Mouse (Mus musculus) neural tube, embryonic 13.5 days (tissue): ENCODE data around the gene Kif2a. TPM values are rescaled to one million over a fixed set of nuclear protein-coding genes. Genes with fewer than 3 reads are reported as not detected.
"Not testable (repeated sequence)": the region's sequence is repeated elsewhere in the genome, so short reads cannot be mapped to it uniquely, and the experiment has no call there.

Experiments used
- ATAC-seq: fragments of 200-750 bp; cut with Nextera tagmentation; 2 replicates; pipeline ENCODE4 v1.8.0; 2017; ENCODE audit warnings: low read depth, mild to moderate bottlenecking, moderate TSS enrichment, moderate library complexity
- H3K27ac ChIP-seq: fragments of 300-500 bp; sonication (generic); replicated peaks from 2 replicates; pipeline ENCODE4 v1.5.1; 2015; ENCODE audit warnings: moderate library complexity, mild to moderate bottlenecking, inconsistent platforms
- H3K27me3 ChIP-seq: fragments of 300-500 bp; sonication (generic); 2 replicates; pipeline ENCODE4 v1.6.1; 2015; ENCODE audit warnings: mild to moderate bottlenecking, inconsistent platforms
- H3K36me3 ChIP-seq: fragments of 300-500 bp; sonication (generic); 2 replicates; pipeline ENCODE4 v1.6.1; 2015; ENCODE audit warnings: mild to moderate bottlenecking, inconsistent platforms
- H3K4me1 ChIP-seq: fragments of 300-500 bp; sonication (generic); replicated peaks from 2 replicates; pipeline ENCODE4 v1.6.1; 2015; ENCODE audit warnings: inconsistent platforms
- H3K4me2 ChIP-seq: fragments of 300-500 bp; sonication (generic); 2 replicates; pipeline ENCODE4 v1.6.1; 2015; ENCODE audit warnings: inconsistent platforms, mild to moderate bottlenecking, moderate library complexity
- H3K4me3 ChIP-seq: fragments of 300-500 bp; sonication (generic); 2 replicates; pipeline ENCODE4 v1.5.1; 2015; ENCODE audit warnings: mild to moderate bottlenecking, inconsistent platforms
- H3K9ac ChIP-seq: fragments of 300-500 bp; sonication (generic); 2 replicates; pipeline ENCODE4 v1.6.1; 2015; ENCODE audit warnings: moderate library complexity, mild to moderate bottlenecking, inconsistent platforms
- H3K9me3 ChIP-seq: fragments of 300-500 bp; sonication (generic); 2 replicates; pipeline ENCODE4 v1.6.1; 2016; ENCODE audit warnings: inconsistent platforms
- WGBS: fragments of 180-500 bp; shearing (Covaris S2); methylation state at CpG from one replicate; pipeline ENCODE4 v1.1.7; 2015; 5-methylcytosine and 5-hydroxymethylcytosine counted together
- polyA plus RNA-seq: library from polyadenylated mRNA; unstranded; fragments of >200 nt; fragmentation: Nextera tagmentation; extraction: Ambion mirVana; gene quantifications from 2 replicates; pipeline ENCODE4 v1.2.1, GENCODE M21; 2015

Kif2a gene
- polyA plus RNA-seq, 1 experiment from 2014 or later = 57.3 TPM

GRCm38 (mm10) chr13:106946594-106947540 lies 75.1 kb downstream of the Kif2a start, which contains the start of gene Dimt1:
Gene Dimt1 (plus strand): TSS chr13:106947127.
- WGBS = 1% methylated on average over 68 of the region's 68 CpGs
- peaks cover 22% of the 10 kb centered on the region for H3K36me3 ChIP-seq
- H3K9ac ChIP-seq = peak within 1 kb of the TSS; percentile 87
- peak within 1 kb of the TSS; percentile 82 for H3K27ac ChIP-seq
- no peaks in the 10 kb centered on the region for H3K9me3 ChIP-seq
- no peaks in the 10 kb centered on the region for H3K27me3 ChIP-seq
- peak; percentile 99 for ATAC-seq
- peak within 1 kb of the TSS; percentile 94 for H3K4me3 ChIP-seq
- H3K4me1 ChIP-seq = peaks cover 20% of the 10 kb centered on the region
- peak within 1 kb of the TSS; percentile 61 for H3K4me2 ChIP-seq

- Histone ChIP-seq H3K4me3 (no peak overlapping the region), H3K27ac (no peak overlapping the region), H3K4me1 (peaks cover 20% of the 10 kb centered on the region), H3K27me3 (no peaks in the 10 kb centered on the region), H3K9me3 (no peaks in the 10 kb centered on the region), H3K9ac (no peak overlapping the region), H3K4me2 (no peak overlapping the region), H3K36me3 (peaks cover 13% of the 10 kb centered on the region)
- ATAC-seq = no peak
- 84% methylated on average over 9 of the region's 9 CpGs for WGBS
These were observed 76.4 kb downstream of the Kif2a start for GRCm38 (mm10) chr13:106945518-106945917.

- H3K27me3 ChIP-seq = no peaks in the 10 kb centered on the region
- H3K4me3 ChIP-seq = no peak overlapping the region
- no peak overlapping the region for H3K9ac ChIP-seq
- H3K4me1 ChIP-seq = peaks cover 3% of the 10 kb centered on the region
- H3K9me3 ChIP-seq = no peaks in the 10 kb centered on the region
- no peak overlapping the region for H3K4me2 ChIP-seq
- no peak overlapping the region for H3K27ac ChIP-seq
- no peak for ATAC-seq
- 87% methylated on average over 1 of the region's 1 CpGs for WGBS
- H3K36me3 ChIP-seq = no peaks in the 10 kb centered on the region
These were observed 79.2 kb downstream of the Kif2a start for GRCm38 (mm10) chr13:106942721-106943120.

GRCm38 (mm10) chr13:106941211-106941976 lies 80.5 kb downstream of the Kif2a start:
- Histone ChIP-seq H3K4me3 (no peak overlapping the region), H3K36me3 (no peaks in the 10 kb centered on the region), H3K27me3 (no peaks in the 10 kb centered on the region), H3K4me1 (no peaks in the 10 kb centered on the region), H3K9me3 (no peaks in the 10 kb centered on the region), H3K4me2 (no peak overlapping the region), H3K9ac (no peak overlapping the region), H3K27ac (no peak overlapping the region)
- 30% methylated on average over 7 of the region's 7 CpGs for WGBS
- ATAC-seq = no peak

- WGBS = 29% methylated on average over 7 of the region's 7 CpGs
- ATAC-seq = no peak
- Histone ChIP-seq H3K4me2 (peak overlapping the region; percentile 62), H3K9me3 (no peaks in the 10 kb centered on the region), H3K4me3 (peak overlapping the region; percentile 86), H3K4me1 (peaks cover 18% of the 10 kb centered on the region), H3K9ac (no peak overlapping the region), H3K27ac (no peak overlapping the region), H3K36me3 (no peaks in the 10 kb centered on the region), H3K27me3 (no peaks in the 10 kb centered on the region)
These were observed 84.8 kb downstream of the Kif2a start for GRCm38 (mm10) chr13:106937138-106937472.

GRCm38 (mm10) chr13:106936256-106937137 lies 85.4 kb downstream of the Kif2a start, which contains the start of gene Ipo11:
Gene Ipo11 (minus strand): TSS chr13:106936958.
- peaks cover 18% of the 10 kb centered on the region for H3K4me1 ChIP-seq
- no peaks in the 10 kb centered on the region for H3K36me3 ChIP-seq
- under 1% methylated on average over 84 of the region's 84 CpGs for WGBS
- peak within 1 kb of the TSS; percentile 84 for H3K27ac ChIP-seq
- no peaks in the 10 kb centered on the region for H3K9me3 ChIP-seq
- H3K4me3 ChIP-seq = peak within 1 kb of the TSS; percentile 86
- H3K4me2 ChIP-seq = peak within 1 kb of the TSS; percentile 62
- no peaks in the 10 kb centered on the region for H3K27me3 ChIP-seq
- peak within 1 kb of the TSS; percentile 81 for H3K9ac ChIP-seq
- ATAC-seq = peak; percentile 98

- Histone ChIP-seq H3K9me3 (no peaks in the 10 kb centered on the region), H3K27me3 (no peaks in the 10 kb centered on the region), H3K27ac (peak overlapping the region; percentile 84), H3K4me3 (peak overlapping the region; percentile 86), H3K4me1 (peaks cover 18% of the 10 kb centered on the region), H3K36me3 (no peaks in the 10 kb centered on the region), H3K4me2 (peak overlapping the region; percentile 62), H3K9ac (peak overlapping the region; percentile 81)
- 0 out of 2 replicates have a peak, but pooled peaks have one; percentile 3 for ATAC-seq
- WGBS = 8% methylated on average over 9 of the region's 9 CpGs
These were observed 86.1 kb downstream of the Kif2a start for GRCm38 (mm10) chr13:106935871-106936255.

- Histone ChIP-seq H3K9me3 (peaks cover 16% of the 10 kb centered on the region; the same call in 1 of the 2 replicates), H3K4me1 (0 out of 2 replicates have a peak, but pooled peaks cover 3% of the 10 kb centered on the region), H3K27ac (no peak overlapping the region), H3K4me2 (no peak overlapping the region), H3K4me3 (no peak overlapping the region), H3K27me3 (no peaks in the 10 kb centered on the region), H3K9ac (no peak overlapping the region), H3K36me3 (peaks cover 21% of the 10 kb centered on the region)
- WGBS = 92% methylated on average over 2 of the region's 2 CpGs
- no peak for ATAC-seq
These were observed 92.7 kb downstream of the Kif2a start for GRCm38 (mm10) chr13:106929201-106929600.

GRCm38 (mm10) chr13:106928296-106928695 lies 93.6 kb downstream of the Kif2a start:
- Histone ChIP-seq H3K9me3 (peaks cover 16% of the 10 kb centered on the region; the same call in 1 of the 2 replicates), H3K27me3 (no peaks in the 10 kb centered on the region), H3K9ac (no peak overlapping the region), H3K36me3 (peaks cover 27% of the 10 kb centered on the region), H3K27ac (no peak overlapping the region), H3K4me3 (no peak overlapping the region), H3K4me2 (no peak overlapping the region), H3K4me1 (no peaks in the 10 kb centered on the region)
- no peak for ATAC-seq
- 95% methylated on average over 4 of the region's 4 CpGs for whole genome bisulfite sequencing

- peaks cover 46% of the 10 kb centered on the region for H3K36me3 ChIP-seq
- not testable (repeated sequence) for H3K27me3 ChIP-seq, H3K4me1 ChIP-seq, H3K4me2 ChIP-seq, H3K4me3 ChIP-seq, H3K27ac ChIP-seq, H3K9ac ChIP-seq, ATAC-seq
- WGBS = 95% methylated on average over 3 of the region's 3 CpGs
- peaks cover 16% of the 10 kb centered on the region; the same call in 1 of the 2 replicates for H3K9me3 ChIP-seq
These were observed 96.0 kb downstream of the Kif2a start for GRCm38 (mm10) chr13:106925921-106926320.

- H3K9ac ChIP-seq = no peak overlapping the region
- no peaks in the 10 kb centered on the region for H3K9me3 ChIP-seq
- no peaks in the 10 kb centered on the region for H3K4me1 ChIP-seq
- H3K27me3 ChIP-seq = no peaks in the 10 kb centered on the region
- H3K36me3 ChIP-seq = peaks cover 37% of the 10 kb centered on the region
- H3K4me2 ChIP-seq = no peak overlapping the region
- no peak overlapping the region for H3K27ac ChIP-seq
- ATAC-seq = no peak
- WGBS = 89% methylated on average over 7 of the region's 7 CpGs
- no peak overlapping the region for H3K4me3 ChIP-seq
These were observed 103.4 kb downstream of the Kif2a start for GRCm38 (mm10) chr13:106918322-106919050.
